9 mouse cellular contexts compared by ENCODE assay signal in genomic region chr7:131556541-131557271, GRCm38 (mm10). TPM values are rescaled to one million over a fixed set of nuclear protein-coding genes. Genes with fewer than 3 reads are reported as not detected.
DNase-seq lines count a peak whose midpoint lies in the region; ATAC-seq and TF ChIP-seq lines count a peak whose summit lies in the region.
"Had no signal": no experiment of that assay in that cellular context is flagged by ENCODE, and none has a peak within 500 bp of the region (broad histone marks: within the 10 kb centered on the region; RNA-seq: fewer than 3 reads in every experiment).

No protein-coding gene starts in this region.

- H3K36me3 ChIP-seq in embryonic facial prominence, embryonic 13.5 days = 0 out of 2 replicates have a peak, but pooled peaks cover under 1% of the 10 kb centered on the region
- H3K36me3 ChIP-seq in hindbrain, embryonic 15.5 days = no peaks in the 10 kb centered on the region
- no peaks in the 10 kb centered on the region for H3K36me3 ChIP-seq in neural tube, embryonic 11.5 days (ENCODE audit: control insufficient read depth, insufficient read depth, low read length)

- no peak overlapping the region for H3K27ac ChIP-seq in embryonic facial prominence, embryonic 13.5 days
- no peak overlapping the region for H3K27ac ChIP-seq in hindbrain, embryonic 15.5 days (replicated peaks)
- no peak overlapping the region for H3K27ac ChIP-seq in neural tube, embryonic 11.5 days (ENCODE audit: low read depth, low read length)

- H3K9ac ChIP-seq in embryonic facial prominence, embryonic 13.5 days = no peak overlapping the region
- no peak overlapping the region for H3K9ac ChIP-seq in hindbrain, embryonic 15.5 days
- H3K9ac ChIP-seq in neural tube, embryonic 11.5 days (ENCODE audit: low read length) = 0 out of 2 replicates have a peak overlapping the region, but pooled peaks have one; percentile 20

- TF ChIP-seq POLR2A in lung, adult 2 months (IDR thresholded peaks at IDR 0.05; ENCODE audit: borderline replicate concordance, extremely low read depth, low read depth, low read length) = no peak

- DNase-seq in lung, adult 2 months = peak; percentile 47
- DNase-seq in lung, postnatal 10 days = no peak
- DNase-seq in neural tube, embryonic 11.5 days (ENCODE audit: low spot score) = peak; percentile 51
- DNase-seq in frontal cortex, adult 2 months (ENCODE audit: extremely low spot score in 1 of 2, low spot score in 1 of 2) = no peak
- DNase-seq in layer of hippocampus, postnatal 14 days (ENCODE audit: low spot score in 2 of 2) = no peak

- peaks cover 14% of the 10 kb centered on the region for H3K4me1 ChIP-seq in lung, adult 2 months (ENCODE audit: control insufficient read depth, insufficient read depth, low read length)
- H3K4me1 ChIP-seq in embryonic facial prominence, embryonic 13.5 days = peaks cover 37% of the 10 kb centered on the region
- peaks cover 26% of the 10 kb centered on the region for H3K4me1 ChIP-seq in hindbrain, embryonic 15.5 days (replicated peaks)
- peaks cover 16% of the 10 kb centered on the region for H3K4me1 ChIP-seq in neural tube, embryonic 11.5 days (ENCODE audit: control insufficient read depth, insufficient read depth, low read length)

- 6% methylated on average over 37 of the region's 37 CpGs for WGBS in lung, adult 2 months
- under 1% methylated on average over 37 of the region's 37 CpGs for WGBS in embryonic facial prominence, embryonic 13.5 days
- WGBS in hindbrain, embryonic 15.5 days = under 1% methylated on average over 37 of the region's 37 CpGs
- under 1% methylated on average over 37 of the region's 37 CpGs for WGBS in neural tube, embryonic 11.5 days

- no peak overlapping the region for H3K4me3 ChIP-seq in lung, adult 2 months (replicated peaks; ENCODE audit: extremely low read depth, low read depth, low read length)
- H3K4me3 ChIP-seq in embryonic facial prominence, embryonic 13.5 days = peak overlapping the region; percentile 20
- H3K4me3 ChIP-seq in hindbrain, embryonic 15.5 days = peak overlapping the region; percentile 7; the same call in 1 of the 2 replicates
- H3K4me3 ChIP-seq in neural tube, embryonic 11.5 days (ENCODE audit: low read depth, low read length) = peak overlapping the region; percentile 15; the same call in 1 of the 2 replicates

- ATAC-seq in embryonic facial prominence, embryonic 13.5 days (ENCODE audit: insufficient number of reproducible peaks, insufficient read depth, low FRiP score, low TSS enrichment, low read depth) = no peak
- ATAC-seq in hindbrain, embryonic 15.5 days (ENCODE audit: low FRiP score, low read depth) = no peak
- no peak for ATAC-seq in neural tube, embryonic 11.5 days (ENCODE audit: insufficient read depth, low FRiP score, low TSS enrichment)

- no peak for TF ChIP-seq CTCF in lung, adult 2 months (IDR thresholded peaks at IDR 0.05; ENCODE audit: insufficient read depth, low read length)

- H3K27me3 ChIP-seq in embryonic facial prominence, embryonic 13.5 days = peaks cover 79% of the 10 kb centered on the region
- H3K27me3 ChIP-seq in hindbrain, embryonic 15.5 days = peaks cover 64% of the 10 kb centered on the region
- peaks cover 71% of the 10 kb centered on the region for H3K27me3 ChIP-seq in neural tube, embryonic 11.5 days (ENCODE audit: control insufficient read depth, insufficient read depth, low read length)

- peak overlapping the region; percentile 22; the same call in 1 of the 2 replicates for H3K4me2 ChIP-seq in embryonic facial prominence, embryonic 13.5 days
- 0 out of 2 replicates have a peak overlapping the region, but pooled peaks have one; percentile 1 for H3K4me2 ChIP-seq in hindbrain, embryonic 15.5 days
- peak overlapping the region; percentile 27 for H3K4me2 ChIP-seq in neural tube, embryonic 11.5 days (ENCODE audit: low read depth)

- no peaks in the 10 kb centered on the region for H3K9me3 ChIP-seq in embryonic facial prominence, embryonic 13.5 days
- H3K9me3 ChIP-seq in hindbrain, embryonic 15.5 days = no peaks in the 10 kb centered on the region
- no peaks in the 10 kb centered on the region for H3K9me3 ChIP-seq in neural tube, embryonic 11.5 days (ENCODE audit: control insufficient read depth, low read length)

RNA-seq across cellular contexts. Expression of gene Bub3, which starts 3.3 kb away (rescaled TPM):
- polyA plus RNA-seq in lung, adult 2 months (2012; rRNA removed) = 52.4 and 71.6 TPM in 2 replicates
- polyA plus RNA-seq in embryonic facial prominence, embryonic 13.5 days (2015; fragmentation: Nextera tagmentation; extraction: Ambion mirVana) = 232 and 237 TPM in 2 replicates
- polyA plus RNA-seq in hindbrain, embryonic 15.5 days (2015; fragmentation: Nextera tagmentation; extraction: Ambion mirVana) = 158 and 164 TPM in 2 replicates
- 257 TPM in 2 replicates for polyA plus RNA-seq in neural tube, embryonic 11.5 days (2014; fragmentation: Nextera tagmentation; extraction: Ambion mirVana)
- 75.0 and 75.8 TPM in 2 replicates for polyA plus RNA-seq in frontal cortex, adult 2 months (2012; rRNA removed)
- 10 to 100 TPM; 52.9 to 56.1 TPM for total RNA-seq in layer of hippocampus, postnatal 14 days (2021)

RNA-seq across cellular contexts. Expression of gene Hmx2, which starts 8.1 kb away (rescaled TPM):
- not detected in 2 replicates for polyA plus RNA-seq in lung, adult 2 months (2012; rRNA removed)
- 0.08 TPM in 1 of 2 replicates, not detected in the other for polyA plus RNA-seq in embryonic facial prominence, embryonic 13.5 days (2015; fragmentation: Nextera tagmentation; extraction: Ambion mirVana)
- 1.3 and 1.4 TPM in 2 replicates for polyA plus RNA-seq in hindbrain, embryonic 15.5 days (2015; fragmentation: Nextera tagmentation; extraction: Ambion mirVana)
- polyA plus RNA-seq in neural tube, embryonic 11.5 days (2014; fragmentation: Nextera tagmentation; extraction: Ambion mirVana) = 1.7 and 2.9 TPM in 2 replicates
- polyA plus RNA-seq in frontal cortex, adult 2 months (2012; rRNA removed) = not detected in 2 replicates
- total RNA-seq in layer of hippocampus, postnatal 14 days (2021) = not detected
- polyA plus RNA-seq: cerebellum, adult 2 months; lung, embryonic 16.5 days had no signal

RNA-seq across cellular contexts. Expression of gene Hmx3, which starts 14.0 kb away (rescaled TPM):
- polyA plus RNA-seq in lung, adult 2 months (2012; rRNA removed) = not detected in 2 replicates
- polyA plus RNA-seq in embryonic facial prominence, embryonic 13.5 days (2015; fragmentation: Nextera tagmentation; extraction: Ambion mirVana) = not detected in 2 replicates
- polyA plus RNA-seq in hindbrain, embryonic 15.5 days (2015; fragmentation: Nextera tagmentation; extraction: Ambion mirVana) = 0.60 and 0.93 TPM in 2 replicates
- polyA plus RNA-seq in neural tube, embryonic 11.5 days (2014; fragmentation: Nextera tagmentation; extraction: Ambion mirVana) = 0.92 and 1.4 TPM in 2 replicates
- polyA plus RNA-seq in frontal cortex, adult 2 months (2012; rRNA removed) = not detected in 2 replicates
- total RNA-seq in layer of hippocampus, postnatal 14 days (2021) = not detected
- polyA plus RNA-seq: lung, embryonic 16.5 days had no signal

Comparison
In these comparisons a context has a peak if more than half of its experiments do, and no peak if none do; other contexts are left out.
1. DNase-seq: peak in lung, adult 2 months (single experiment) and neural tube, embryonic 11.5 days (single experiment); none in lung, postnatal 10 days (single experiment), frontal cortex, adult 2 months (0 of 2) and layer of hippocampus, postnatal 14 days (0 of 2).
2. Peak in every context shown above with its lines, with median percentiles within 50 percentile points of each other: H3K4me2 ChIP-seq.